Mouse (Mus musculus) T-helper 1 cell (primary cell): ENCODE data around the gene Pdlim1.
"Not testable (repeated sequence)": the region's sequence is repeated elsewhere in the genome, so short reads cannot be mapped to it uniquely, and the experiment has no call there.

Experiments used
- in situ Hi-C: fragments of 300-600 bp; cut with MboI, MseI; formaldehyde crosslinking; loops from one replicate; pipeline ENCODE4 v1.15.1; 2025; ENCODE audit warnings: high pct_unique_total_duplicates

Gene Pdlim1

DNA sequence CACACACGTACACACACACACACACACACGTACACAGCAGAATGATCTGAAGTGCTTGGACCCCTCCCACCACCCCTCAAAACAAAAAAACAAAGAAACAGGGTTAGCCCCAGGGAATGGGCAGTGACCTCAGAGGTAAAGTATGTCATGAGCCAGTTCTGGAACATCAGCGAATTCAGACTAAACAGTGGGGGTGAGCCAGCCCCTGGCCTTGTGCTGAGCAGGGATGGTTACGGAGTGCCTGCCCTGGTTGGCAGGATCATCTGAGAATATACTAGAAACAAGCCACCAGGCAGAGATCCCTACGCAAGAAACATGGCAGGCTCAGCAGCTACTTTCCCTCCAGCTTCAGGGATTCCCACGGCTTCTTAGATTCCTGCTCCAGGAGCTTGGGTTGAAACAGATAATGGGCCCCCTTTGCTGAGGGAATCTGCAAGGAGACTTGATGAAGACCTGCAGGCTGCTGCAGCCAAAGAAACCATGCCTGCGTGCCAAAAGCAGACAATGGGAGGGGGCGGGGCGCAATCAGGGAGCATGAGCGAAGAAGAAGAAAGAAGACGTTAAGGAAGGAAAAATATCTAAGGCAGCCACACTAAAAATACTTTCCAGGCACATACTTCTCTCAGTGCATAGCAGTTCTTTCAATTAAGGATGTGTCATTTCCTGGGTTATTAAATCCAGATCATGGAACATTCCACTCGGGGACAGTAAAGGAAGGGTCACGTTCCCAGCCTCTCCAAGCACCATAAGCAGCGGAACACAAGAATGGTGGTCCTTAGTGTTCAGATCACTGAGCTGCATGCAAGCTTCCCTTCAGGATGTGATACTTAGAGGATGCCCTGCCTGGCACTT lies 30.6 kb downstream of the Pdlim1 start:
- in situ Hi-C loops: no loop called here

DNA sequence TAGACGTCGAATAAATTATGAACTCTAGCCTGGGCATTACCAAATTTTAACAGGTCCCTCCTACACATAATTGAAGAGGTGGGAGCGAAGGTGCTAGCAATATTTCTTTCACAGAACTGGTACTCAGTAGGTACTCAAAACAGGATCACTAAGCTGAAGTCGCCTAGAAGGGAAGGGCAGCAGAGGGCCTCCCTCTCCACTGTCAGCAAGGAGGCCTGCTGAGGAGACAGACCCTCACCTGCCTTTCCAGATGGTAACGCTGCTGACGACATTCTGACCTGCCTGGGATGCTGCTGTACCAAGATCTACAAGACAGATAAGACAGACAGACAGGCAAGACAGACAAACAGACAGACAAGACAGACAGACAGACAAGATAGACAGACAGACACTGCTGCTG lies 31.3 kb downstream of the Pdlim1 start:
- in situ Hi-C loops: no loop called here

DNA sequence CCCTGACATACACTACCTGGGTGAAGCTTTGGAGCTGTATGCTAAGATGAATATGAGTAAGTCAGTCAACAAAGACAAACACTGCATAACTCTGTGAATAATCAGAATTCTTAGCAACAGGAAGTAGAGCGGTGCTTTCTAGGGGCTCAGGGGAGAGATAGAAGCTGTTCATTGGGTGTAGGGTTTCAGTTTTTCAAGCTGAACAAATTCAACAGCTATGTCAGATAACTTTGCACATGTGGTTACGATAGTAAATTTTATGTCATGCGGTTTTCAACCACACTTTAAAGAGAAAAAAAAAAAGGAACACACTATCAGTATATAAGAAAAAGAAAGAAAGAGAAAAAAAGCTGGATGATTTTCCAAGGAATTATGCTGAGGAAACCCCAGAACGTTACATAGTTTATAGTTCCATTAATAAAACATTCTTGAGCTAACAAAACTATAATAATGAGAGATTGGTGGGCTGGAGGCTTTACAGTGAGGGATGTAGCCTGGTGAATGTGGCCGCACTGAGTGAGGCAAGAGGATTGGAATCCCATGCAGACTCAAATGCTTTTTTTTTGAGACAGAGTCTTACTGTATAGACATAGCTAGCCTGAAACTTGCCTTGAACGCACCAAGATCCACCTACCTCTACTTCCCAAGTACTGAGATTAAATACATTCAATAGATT lies 33.3 kb downstream of the Pdlim1 start:
- in situ Hi-C loops: no loop called here

DNA sequence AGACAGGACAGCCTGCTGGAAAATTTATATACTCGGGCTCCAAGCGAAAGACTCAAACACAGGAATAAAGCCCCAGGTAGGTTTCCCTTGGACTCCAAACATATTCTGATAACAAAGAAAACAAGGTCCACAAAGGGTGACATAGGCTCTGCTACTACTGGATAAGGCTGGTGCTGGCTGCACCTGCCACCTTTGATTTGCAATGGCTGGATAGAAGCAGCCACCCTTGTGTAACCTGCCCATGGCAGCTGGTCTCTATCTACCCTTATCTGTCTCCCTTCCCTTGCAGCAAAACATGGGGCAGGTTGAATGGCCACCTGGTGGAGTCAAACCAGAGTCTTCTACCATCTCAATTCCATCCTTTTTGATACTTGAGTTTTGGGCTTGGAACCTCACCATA lies 39.1 kb downstream of the Pdlim1 start:
- in situ Hi-C loops: no loop called here

DNA sequence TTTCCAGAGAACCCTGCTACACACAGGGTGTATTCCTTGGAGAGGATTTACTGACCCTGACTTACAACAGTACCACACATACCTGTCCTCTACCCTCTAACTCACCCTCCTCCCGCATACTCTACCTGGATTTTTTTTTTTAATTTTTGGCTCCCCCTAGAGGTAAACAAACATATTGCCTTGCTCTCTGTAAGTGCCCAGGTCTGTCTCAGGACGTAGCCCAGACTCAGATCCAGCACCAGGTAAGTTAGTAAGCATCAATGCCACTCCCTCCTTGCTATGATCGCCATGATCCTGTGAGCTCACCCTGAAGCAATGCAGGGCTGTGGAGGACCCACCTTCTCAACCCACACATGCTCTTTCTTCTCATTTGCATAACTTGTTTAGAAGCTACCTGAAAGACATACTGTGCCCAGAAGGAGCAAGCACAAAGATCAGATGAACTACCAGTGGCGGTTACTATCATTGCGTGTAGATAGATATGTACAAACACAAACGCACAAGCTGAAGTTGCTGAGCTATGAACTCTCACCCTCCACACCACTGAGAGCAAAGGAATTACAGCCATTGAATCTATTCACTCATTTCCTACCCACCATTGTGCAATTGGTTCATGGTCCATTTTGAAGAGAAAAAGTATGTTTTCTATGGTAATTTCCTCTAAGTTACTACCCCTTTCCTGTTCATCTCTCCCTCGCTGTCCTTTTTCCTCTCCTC lies 39.7 kb downstream of the Pdlim1 start:
- in situ Hi-C loops: no loop called here

DNA sequence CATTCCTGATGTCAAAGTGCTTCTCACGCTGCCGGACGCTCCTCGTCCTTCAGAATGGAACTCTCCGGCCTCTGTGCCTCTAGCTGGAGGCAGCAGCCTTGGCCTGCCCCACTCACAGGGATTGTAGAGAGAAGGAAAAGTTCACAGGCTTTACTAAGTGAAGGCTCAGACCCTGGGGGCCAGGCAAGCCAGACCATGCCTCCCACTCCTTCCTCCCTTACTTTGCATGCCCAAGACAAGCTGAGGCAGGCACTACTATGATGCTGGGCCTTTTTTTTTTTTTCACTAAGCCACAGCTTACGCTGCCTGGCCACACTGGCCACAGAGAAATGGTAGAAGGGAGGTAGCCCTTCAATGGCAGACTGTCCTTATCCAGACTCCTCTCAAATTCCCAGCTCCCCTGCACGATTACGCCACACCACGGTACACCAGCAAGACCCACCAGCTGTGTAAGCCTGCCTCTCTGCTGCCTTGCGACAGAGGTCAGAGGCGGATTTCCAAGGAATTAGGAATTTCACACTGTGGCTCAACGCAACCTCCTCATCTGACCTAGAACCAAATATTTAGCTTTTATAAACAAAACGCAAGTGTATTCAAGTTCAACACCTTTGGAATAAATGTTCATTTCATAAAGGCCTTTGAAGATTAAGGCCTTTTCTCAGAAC lies 40.4 kb downstream of the Pdlim1 start:
- in situ Hi-C loops: no loop called here

DNA sequence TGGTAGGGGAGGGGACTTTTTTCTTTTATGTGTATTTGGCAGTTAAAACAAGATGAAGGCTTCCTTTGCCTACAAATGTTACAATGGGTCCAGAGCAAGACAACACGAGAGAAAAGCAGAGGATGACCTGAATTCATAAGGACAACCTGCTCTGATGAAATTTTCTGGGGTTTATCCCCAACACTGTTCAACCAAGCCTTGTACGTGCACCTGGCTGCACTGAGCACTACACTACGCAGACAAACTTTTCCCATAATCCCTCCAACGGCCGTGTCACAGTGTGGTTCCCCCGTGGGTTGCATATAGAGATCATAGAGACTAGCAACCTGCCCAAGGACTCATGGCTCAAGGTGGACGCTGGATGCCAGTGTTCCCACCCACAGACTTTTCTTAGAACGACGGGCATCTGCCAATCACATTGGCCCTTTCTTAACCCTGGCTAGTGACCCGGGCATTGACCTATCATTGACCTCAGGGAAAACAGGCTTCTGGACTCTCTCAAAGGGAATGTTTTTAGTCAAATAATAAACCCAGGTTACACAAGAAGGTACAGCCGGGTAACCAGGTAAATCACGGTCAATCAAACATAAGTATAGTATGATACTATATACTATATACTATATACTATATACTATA lies 45.0 kb downstream of the Pdlim1 start:
- in situ Hi-C loops: loop anchor here (5.0 kb wide), 1 partner anchor 1244 kb away; no protein-coding TSS in a partner anchor

DNA sequence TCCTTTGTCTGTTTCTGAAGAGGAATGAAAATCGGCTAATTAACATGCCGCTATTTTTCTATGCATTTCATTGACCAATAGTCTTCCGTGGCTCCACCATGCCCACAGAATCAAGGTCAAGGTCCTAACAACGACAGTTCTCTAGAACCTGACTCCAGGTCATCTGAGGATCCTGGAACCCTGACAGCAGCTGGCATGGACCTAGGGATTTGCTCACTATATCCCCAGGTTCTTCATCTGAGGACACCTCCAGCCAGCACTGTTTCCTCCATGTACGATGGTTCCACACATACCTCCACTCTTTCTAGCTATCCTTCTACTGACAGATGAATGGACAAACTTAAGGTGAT lies 45.9 kb downstream of the Pdlim1 start:
- in situ Hi-C loops: loop anchor here (5.0 kb wide), 1 partner anchor 1243 kb away; no protein-coding TSS in a partner anchor

DNA sequence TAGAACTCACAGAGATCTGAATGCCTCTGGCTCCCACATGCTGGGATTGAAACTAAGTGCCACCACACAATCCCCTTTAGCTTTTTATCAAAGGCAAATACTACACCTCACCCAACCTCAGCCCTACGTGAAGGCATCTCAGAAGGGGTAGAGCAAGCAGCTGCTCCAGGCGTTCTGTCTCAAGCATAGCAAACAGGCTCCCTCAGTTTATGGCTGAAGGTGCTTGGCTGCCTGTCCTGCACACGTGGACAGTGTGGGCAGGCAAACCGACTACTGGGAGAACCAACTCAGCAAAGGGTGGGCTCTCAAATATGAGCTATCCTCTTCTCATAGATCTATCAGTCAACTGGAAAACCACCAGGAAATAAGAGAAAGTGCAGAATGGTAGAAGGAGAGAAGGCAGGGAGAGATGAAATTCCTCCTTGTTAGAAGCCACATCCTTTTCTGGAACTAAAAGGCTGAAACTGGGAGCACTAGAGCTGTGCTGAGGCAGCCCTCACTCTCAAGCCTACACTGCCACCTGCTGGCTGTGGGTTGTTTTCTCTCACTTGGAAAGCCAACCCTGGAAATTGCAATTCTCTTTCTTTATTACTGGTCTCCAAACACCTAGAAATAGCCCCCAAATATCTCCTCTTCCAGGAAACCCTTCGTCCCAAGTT lies 46.4 kb downstream of the Pdlim1 start:
- in situ Hi-C loops: loop anchor here (5.0 kb wide), 1 partner anchor 1243 kb away; no protein-coding TSS in a partner anchor

DNA sequence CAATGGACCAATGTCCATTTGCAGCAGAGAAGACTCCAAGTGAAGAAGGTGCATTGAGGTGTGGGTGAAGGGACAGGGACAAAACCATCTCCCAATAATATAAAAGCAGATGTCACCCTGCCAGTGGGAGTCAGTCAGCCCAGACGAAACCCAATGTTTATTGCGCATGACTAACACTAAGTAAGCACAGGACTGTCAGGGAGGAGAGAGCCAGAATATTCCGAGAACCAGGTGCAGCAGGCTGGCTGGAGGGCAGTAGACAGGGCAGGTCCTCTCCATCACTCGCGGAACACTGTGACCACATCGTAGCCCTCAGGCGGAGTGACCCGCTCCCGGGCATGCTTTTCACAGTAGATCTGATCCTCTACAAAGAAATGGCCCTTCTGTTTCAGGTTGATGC lies 49.3 kb downstream of the Pdlim1 start:
- in situ Hi-C loops: not testable (repeated sequence)

DNA sequence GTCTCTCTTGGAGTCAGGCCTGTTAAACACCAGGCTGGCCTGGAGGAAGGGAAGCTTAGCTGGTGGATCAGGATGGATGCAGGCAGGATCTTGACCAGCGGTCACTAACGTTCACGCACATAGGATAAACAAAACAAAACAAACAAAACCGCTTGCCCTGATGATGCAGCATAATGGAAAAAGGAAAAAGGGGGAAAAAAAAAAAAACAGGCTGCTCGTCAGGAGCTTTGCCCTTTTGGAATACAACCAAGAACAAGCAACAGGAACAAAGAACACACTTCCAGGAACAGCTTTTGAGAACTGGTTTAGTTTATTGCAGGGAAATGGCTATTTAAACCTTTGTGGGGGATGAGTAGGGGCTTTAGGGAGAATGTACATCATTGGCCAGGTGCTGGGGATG lies 50.8 kb downstream of the Pdlim1 start:
- in situ Hi-C loops: no loop called here

DNA sequence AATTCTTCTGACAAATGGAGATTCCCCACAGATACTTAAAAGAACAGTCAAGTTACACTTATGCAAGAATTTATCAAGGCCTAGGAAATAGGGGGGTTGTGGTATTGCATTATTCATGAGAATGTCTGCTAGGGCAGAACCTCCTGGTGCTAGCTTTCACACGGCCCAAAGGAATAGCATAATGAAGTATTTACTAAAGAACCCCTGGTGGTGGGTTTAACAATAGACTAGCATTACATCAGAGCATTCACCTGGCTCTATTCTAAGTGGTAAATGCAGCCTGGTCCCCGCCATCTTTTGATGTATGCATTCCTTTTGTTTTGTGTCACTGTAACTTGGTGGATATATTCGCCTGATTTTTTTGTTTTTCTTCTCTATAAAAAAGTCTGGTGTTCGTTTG lies 68.7 kb downstream of the Pdlim1 start:
- in situ Hi-C loops: not testable (repeated sequence)

DNA sequence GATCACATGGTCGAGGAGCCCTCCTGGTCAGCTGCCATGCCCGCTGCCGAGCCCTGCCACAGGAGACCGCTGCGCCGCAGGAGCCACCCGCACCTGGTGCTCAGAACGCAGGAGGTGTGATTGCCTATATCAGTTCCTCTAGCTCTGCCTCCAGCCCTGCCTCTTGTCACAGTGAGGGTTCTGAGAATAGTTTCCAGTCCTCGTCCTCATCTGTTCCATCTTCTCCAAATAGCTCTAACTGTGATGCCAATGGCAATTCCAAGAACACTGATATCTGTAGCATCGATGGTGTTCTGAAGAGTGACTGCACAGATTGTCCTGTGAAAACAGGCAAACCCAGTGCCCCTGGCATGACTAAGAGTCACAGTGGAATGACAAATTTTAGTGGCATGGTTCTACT lies 81.0 kb downstream of the Pdlim1 start:
- in situ Hi-C loops: loop anchor here (10.0 kb wide), 1 partner anchor 216 kb away; no protein-coding TSS in a partner anchor

DNA sequence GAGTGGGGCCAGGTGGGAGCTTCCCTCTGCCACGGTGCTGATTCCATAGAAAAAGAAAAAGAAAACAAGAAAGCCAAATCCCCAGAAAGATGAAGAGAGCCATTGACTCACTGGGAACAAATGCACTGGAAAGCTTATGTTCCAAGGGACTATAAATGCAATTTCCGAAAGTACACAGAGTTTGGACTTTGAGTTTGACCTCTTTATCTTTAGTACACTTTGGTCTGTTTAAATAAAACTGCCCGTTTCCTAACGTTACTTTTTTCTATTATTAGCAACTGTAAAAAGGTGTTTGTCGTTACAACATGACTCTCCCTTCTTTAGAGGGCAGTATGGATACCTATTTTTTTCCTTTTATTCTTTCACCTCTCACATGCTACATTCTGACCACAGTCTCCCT lies 84.5 kb downstream of the Pdlim1 start, which contains the start of gene Cyp2c70:
Gene Cyp2c70 (minus strand): TSS at position 174 of the 400 bp plus-strand sequence.
- in situ Hi-C loops: no loop called here

DNA sequence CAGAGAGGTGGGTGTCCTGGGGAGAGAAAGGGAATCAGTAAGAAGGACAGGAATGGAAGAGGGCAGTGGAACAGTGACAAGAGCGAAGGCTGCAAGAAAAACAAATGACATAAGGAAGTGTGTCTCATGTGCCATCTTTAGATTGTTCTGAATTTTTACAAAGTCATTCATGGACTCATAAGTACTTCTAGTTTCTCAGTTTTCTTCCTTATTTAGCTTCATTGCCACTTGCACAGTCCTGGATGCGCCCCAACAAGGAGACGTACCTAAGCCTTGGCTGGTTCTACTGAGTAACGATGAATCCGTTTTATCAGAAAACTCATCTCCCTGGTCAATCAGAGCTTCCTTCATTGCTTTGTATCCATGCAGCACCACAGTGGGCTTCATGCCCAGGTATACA lies 88.0 kb downstream of the Pdlim1 start:
- in situ Hi-C loops: no loop called here

DNA sequence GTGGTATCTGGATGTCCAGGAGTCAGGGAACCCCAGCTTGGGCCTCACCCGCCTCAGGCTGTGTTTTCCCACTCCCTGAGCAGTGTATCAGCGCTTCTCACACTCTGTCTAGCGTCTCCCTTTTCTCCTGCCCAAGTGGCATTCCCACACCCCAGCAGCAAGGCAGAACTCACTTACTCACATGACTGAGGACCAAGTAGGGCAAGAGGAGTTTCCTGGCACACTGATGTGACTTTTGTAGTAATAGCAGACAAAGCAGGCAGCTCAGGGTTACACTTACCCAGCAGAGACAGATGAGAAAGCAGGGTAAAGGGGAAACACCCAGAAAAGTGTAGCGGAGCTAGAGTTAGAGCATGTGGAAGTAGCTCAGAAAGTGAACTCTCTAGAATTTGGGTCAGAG lies 93.3 kb downstream of the Pdlim1 start:
- in situ Hi-C loops: no loop called here
